Mouse (Mus musculus) lung, embryonic 15.5 days (tissue): Measurements from ENCODE around the gene Npepl1. TPM values are rescaled to one million over a fixed set of nuclear protein-coding genes. Genes with fewer than 3 reads are reported as not detected.

Experiments used
- ATAC-seq: fragments of 200-750 bp; cut with Nextera tagmentation; 2 replicates; pipeline ENCODE4 v1.8.0; 2017; ENCODE audit warnings: moderate number of reproducible peaks, borderline replicate concordance; ENCODE audit not compliant: low FRiP score, low TSS enrichment; ENCODE audit errors: extremely low read depth
- H3K27ac ChIP-seq: fragments of 300-500 bp; sonication (generic); 2 replicates; pipeline ENCODE4 v1.5.1; 2015; ENCODE audit warnings: moderate library complexity, mild to moderate bottlenecking, inconsistent platforms
- H3K27me3 ChIP-seq: fragments of 300-500 bp; sonication (generic); 2 replicates; pipeline ENCODE4 v1.6.1; 2015; ENCODE audit warnings: inconsistent platforms
- H3K36me3 ChIP-seq: fragments of 300-500 bp; sonication (generic); 2 replicates; pipeline ENCODE4 v1.6.1; 2015; ENCODE audit warnings: inconsistent platforms
- H3K4me1 ChIP-seq: fragments of 300-500 bp; sonication (generic); 2 replicates; pipeline ENCODE4 v1.6.1; 2015; ENCODE audit warnings: inconsistent platforms
- H3K4me2 ChIP-seq: fragments of 300-500 bp; sonication (generic); 2 replicates; pipeline ENCODE4 v1.6.1; 2015; ENCODE audit warnings: inconsistent platforms, mild to moderate bottlenecking, moderate library complexity
- H3K4me3 ChIP-seq: fragments of 300-500 bp; sonication (generic); 2 replicates; pipeline ENCODE4 v1.5.1; 2015; ENCODE audit warnings: mild to moderate bottlenecking, inconsistent platforms
- H3K9ac ChIP-seq: fragments of 300-500 bp; sonication (generic); 2 replicates; pipeline ENCODE4 v1.6.1; 2015; ENCODE audit warnings: inconsistent platforms
- H3K9me3 ChIP-seq: fragments of 300-500 bp; sonication (generic); 2 replicates; pipeline ENCODE4 v1.6.1; 2016; ENCODE audit warnings: inconsistent platforms
- WGBS: fragments of 180-500 bp; shearing (Covaris S2); methylation state at CpG from one replicate; pipeline ENCODE4 v1.1.7; 2015; 5-methylcytosine and 5-hydroxymethylcytosine counted together
- polyA plus RNA-seq: library from polyadenylated mRNA; unstranded; fragments of >200 nt; fragmentation: Nextera tagmentation; extraction: Ambion mirVana; gene quantifications from 2 replicates; pipeline ENCODE4 v1.2.1, GENCODE M21; 2015

Gene Npepl1
- polyA plus RNA-seq, 1 experiment from 2014 or later, result 66.7 TPM

DNA sequence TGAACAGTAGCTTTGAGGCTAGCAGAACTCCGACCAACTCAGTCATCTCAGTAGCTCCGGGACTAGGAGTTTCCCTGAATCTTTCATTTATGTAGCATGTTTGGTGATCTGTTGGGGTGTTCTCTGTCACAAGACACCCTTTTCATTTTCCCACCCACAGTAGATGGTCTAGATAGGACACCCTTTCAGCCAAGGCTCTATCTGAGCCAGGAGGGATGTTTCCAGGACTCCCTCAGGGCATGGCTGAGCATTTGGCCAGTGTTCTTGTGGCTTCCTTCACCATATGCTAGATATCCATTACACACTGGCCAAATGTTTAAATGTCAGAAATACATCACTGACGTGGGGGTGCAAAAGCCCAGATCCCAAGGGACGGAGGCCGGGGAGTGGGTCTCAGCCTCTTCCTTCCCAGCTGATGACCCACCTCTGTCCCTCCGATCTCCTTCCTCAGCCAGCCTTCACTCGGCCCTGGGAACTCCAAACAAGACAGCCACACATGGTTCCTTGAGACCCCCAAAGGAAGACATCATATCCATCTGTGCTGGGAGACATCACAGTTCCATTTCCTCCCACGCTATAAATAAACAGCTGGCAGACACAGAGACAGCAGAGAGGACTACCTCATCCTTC is 20.4 kb downstream of the Npepl1 start:
- ATAC-seq, result peak; percentile 80; the same call in 1 of the 2 replicates
- no peaks in the 10 kb centered on the region for H3K27me3 ChIP-seq
- no peak overlapping the region for H3K9ac ChIP-seq
- 56% methylated on average over 8 of the region's 8 CpGs for WGBS
- no peak overlapping the region for H3K4me2 ChIP-seq
- peaks cover 10% of the 10 kb centered on the region; the same call in 1 of the 2 replicates for H3K4me1 ChIP-seq
- H3K27ac ChIP-seq, result peak overlapping the region; percentile 45
- H3K36me3 ChIP-seq, result no peaks in the 10 kb centered on the region
- H3K4me3 ChIP-seq, result no peak overlapping the region
- H3K9me3 ChIP-seq, result no peaks in the 10 kb centered on the region

DNA sequence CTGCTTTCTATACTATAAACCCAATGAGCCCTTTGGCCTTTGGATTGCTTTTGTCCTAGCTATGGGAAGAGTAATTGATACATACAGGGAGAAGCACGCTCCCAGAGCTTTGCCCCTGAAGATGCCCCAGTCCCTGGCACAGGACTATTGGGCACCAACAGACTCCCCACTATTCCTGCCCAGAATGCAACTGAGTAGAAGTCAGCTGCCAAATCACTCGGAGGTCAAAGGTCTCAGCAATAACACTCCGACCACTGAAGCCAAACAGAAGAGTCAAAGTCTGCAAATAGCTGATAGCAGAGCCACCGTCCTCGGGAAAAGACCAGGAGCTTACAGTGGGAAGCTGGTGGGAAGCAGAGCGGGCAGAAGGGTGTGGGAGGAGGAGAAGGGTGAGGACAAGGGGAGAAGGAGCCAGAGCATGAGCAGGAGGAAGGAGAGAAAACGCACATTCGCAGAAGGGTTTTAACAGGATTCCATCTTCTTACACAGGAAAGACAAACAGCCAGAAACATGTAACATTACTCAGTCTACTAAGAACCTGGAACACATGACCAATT is 22.3 kb downstream of the Npepl1 start:
- ATAC-seq, result no peak
- 71% methylated on average over 8 of the region's 8 CpGs for WGBS

DNA sequence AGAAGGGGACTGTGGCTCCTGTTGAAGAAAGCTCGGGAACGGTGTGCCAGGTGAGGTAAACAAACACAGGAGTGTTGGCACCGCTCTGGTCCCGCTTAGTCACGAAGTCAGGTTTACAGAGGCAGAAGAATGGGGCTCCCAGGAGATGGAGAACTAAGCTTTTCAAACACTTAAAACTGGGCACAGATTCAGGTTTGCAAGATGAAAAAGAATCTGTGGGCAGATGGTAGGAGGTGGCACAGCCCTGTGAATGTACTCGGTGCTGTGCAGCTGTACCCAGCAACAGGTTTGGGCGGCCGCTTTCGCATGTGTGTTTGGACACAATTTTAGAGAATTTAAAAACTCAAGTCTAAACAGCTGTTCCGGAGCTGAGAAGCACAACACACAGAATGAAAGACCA is 48.9 kb downstream of the Npepl1 start:
- no peak overlapping the region for H3K9ac ChIP-seq
- H3K27ac ChIP-seq, result 0 out of 2 replicates have a peak overlapping the region, but pooled peaks have one; percentile 29
- WGBS, result 64% methylated on average over 10 of the region's 10 CpGs
- H3K27me3 ChIP-seq, result no peaks in the 10 kb centered on the region
- peak; percentile 82 for ATAC-seq
- peak overlapping the region; percentile 33; the same call in 1 of the 2 replicates for H3K4me2 ChIP-seq
- no peaks in the 10 kb centered on the region for H3K4me1 ChIP-seq
- H3K9me3 ChIP-seq, result no peaks in the 10 kb centered on the region
- no peaks in the 10 kb centered on the region for H3K36me3 ChIP-seq
- no peak overlapping the region for H3K4me3 ChIP-seq

More for the DNA sequence above, 22.3 kb downstream of the Npepl1 start:
- no peak overlapping the region for H3K9ac ChIP-seq
- H3K4me1 ChIP-seq, result 0 out of 2 replicates have a peak, but pooled peaks cover 2% of the 10 kb centered on the region
- no peaks in the 10 kb centered on the region for H3K27me3 ChIP-seq
- no peaks in the 10 kb centered on the region for H3K9me3 ChIP-seq
- H3K4me3 ChIP-seq, result no peak overlapping the region
- no peak overlapping the region for H3K4me2 ChIP-seq
- no peaks in the 10 kb centered on the region for H3K36me3 ChIP-seq
- no peak overlapping the region for H3K27ac ChIP-seq

DNA sequence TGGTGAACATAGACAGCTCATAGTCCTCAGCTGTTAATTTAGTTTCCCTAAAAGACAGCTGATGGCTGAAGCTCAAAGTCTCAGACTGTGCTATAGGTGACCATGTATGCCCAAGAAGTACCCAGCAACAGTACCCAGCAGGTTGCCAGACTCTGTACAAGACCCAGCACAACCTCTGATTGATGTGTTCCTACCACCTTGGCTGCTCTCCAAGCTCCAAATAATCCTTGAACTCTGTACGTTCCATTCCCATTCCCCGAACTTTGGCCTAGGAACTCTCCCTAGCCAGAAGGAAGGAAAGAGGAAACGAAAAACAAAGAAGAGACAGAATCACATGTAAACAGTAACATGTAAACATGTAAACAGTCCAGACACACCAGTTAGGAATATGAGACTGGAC is 50.3 kb downstream of the Npepl1 start:
- no peaks in the 10 kb centered on the region for H3K9me3 ChIP-seq
- no peaks in the 10 kb centered on the region for H3K27me3 ChIP-seq
- no peak overlapping the region for H3K9ac ChIP-seq
- no peak overlapping the region for H3K4me3 ChIP-seq
- 44% methylated on average over 3 of the region's 3 CpGs for WGBS
- no peak for ATAC-seq
- no peak overlapping the region for H3K4me2 ChIP-seq
- no peak overlapping the region for H3K27ac ChIP-seq
- no peaks in the 10 kb centered on the region for H3K36me3 ChIP-seq
- no peaks in the 10 kb centered on the region for H3K4me1 ChIP-seq

Other genes with a start within 250 kb of the Npepl1 start
- 11.2 and 11.9 TPM in 2 replicates for gene Stx16, start 34.0 kb upstream of the Npepl1 start, polyA plus RNA-seq
- gene Gnas, start 174.0 kb downstream of the Npepl1 start, polyA plus RNA-seq, result 2,028 and 2,095 TPM in 2 replicates
- gene Gm20721, start 236.4 kb downstream of the Npepl1 start, polyA plus RNA-seq, result 25.3 and 26.4 TPM in 2 replicates